Mouse (Mus musculus): ENCODE measurements at regions not wholly inside any gene's neighbourhood (a gene's known extent, or its start where the extent isn't known, plus 50 kb on each side); places are given as distances from the start of the nearest gene placed in this dataset.

- H3K36me3 ChIP-seq, result no peaks in the 10 kb centered on the region
Observed at GRCm38 (mm10) chr19:26834564-26834963, 51.1 kb upstream of the Gm815 start.

More at GRCm38 (mm10) chr19:26834564-26834963, 51.1 kb upstream of the Gm815 start:
- peak; percentile 9 for DNase-seq (ENCODE audit: low spot score)
- Histone ChIP-seq H3K27me3 (ENCODE audit: insufficient read depth, poor library complexity, severe bottlenecking) (no peaks in the 10 kb centered on the region), H3K9me3 (no peaks in the 10 kb centered on the region), H3K4me1 (no peaks in the 10 kb centered on the region), H3K27ac (no peak overlapping the region), H3K4me3 (no peak overlapping the region)
